Mouse (Mus musculus) thymus, postnatal 25 days (tissue): ENCODE measurements around the gene Celf3.

Source experiments
- DNase-seq: peaks from one replicate; pipeline ENCODE4 v3.0.0; 2022

Celf3 gene

DNA sequence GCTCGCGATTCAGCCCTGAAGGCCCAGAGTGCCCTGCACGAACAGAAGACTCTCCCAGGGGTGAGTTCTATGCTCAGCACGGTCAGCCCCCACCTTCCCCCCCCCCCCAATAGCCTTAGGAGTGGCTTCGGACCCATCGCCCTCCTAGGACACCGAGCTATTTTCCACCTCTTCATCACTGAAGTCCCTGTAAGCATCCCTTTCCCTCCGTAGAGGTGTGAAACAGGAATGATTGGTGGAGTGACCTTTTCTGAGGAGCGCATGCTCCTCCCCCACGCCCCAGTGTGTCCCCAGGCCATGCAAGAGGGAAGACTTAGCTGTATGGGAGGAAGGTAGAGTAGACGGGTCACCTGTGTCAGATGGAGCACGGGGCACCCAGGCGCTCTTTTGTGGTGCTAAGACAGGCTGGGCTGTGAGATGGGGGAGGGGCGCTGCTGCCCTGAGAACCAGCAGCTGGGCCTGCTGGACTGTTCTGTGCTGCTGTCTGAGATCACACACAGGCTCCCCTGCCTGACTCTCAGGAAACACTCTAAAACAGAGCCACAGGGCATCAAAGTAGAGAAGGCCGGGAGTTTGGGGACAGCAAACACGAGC, 2.3 kb downstream of the Celf3 start, which contains the start of gene Riiad1:
Gene Riiad1 (minus strand): TSS at position 51 of the 594 bp plus-strand sequence.
- no peak for DNase-seq

DNA sequence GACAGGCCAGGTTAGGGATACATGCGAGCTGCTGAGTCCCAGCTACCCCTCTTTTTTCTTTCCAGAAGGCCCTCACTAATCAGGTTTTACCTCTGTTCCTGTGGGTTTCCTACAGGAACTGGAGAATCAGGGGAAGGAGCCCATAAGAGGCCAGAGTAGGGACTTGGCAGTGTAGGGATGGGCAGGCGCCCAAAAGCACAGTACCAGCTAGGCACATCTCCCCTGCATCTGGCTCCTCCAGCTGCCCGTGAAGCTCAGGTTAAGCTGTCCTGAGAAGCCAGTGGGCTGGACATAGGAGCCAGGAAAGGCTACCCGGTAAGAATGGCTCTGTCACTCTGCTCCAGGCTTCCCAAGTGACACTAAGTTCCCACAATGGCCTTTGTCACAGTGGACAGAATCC, 3.3 kb downstream of the Celf3 start:
- DNase-seq = no peak

- DNase-seq = no peak
Measured at GRCm38 (mm10) chr3:94482764-94483385, 4.8 kb downstream of the Celf3 start.

GRCm38 (mm10) chr3:94483790-94484439, 5.8 kb downstream of the Celf3 start:
- DNase-seq = peak; percentile 9

GRCm38 (mm10) chr3:94485922-94486321, 7.8 kb downstream of the Celf3 start:
- no peak for DNase-seq

DNA sequence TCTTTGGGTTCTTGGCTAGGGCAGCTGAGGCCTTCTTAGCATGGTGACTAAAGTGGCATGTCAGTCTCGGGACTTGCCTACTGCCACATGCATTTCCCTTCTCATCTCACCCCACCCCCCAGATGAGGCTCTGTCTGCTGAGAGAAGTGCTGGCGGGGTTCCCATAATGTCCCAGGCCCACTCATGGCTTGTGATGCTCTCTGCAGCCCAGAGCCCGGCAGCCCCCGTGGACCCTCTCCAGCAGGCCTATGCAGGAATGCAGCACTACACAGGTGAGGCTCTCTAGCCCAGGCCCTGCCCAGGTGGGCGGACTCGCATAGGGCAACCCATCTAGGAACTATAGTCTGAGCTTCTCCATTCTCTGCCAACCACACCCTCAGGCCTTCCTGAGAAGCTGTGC, 9.5 kb downstream of the Celf3 start:
- DNase-seq = no peak

DNA sequence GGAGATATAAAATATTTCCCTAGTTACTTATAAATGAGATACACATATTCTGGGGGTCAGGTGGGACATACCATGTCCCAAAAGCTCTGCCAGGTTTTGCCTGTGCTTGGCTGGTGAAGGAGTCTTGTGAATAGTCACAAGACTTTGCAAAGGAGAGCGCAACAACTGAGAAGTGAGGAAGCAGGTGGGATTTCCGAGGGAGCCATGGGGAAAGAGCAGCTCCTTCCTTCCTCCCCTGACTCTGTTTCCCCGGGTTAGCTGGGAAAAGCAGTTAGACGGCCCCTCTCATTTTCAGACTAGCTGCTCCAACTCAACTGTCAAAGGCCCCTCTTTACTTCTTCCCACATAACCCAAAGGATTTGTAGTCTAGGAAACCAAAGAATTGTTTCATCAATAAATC, 19.1 kb downstream of the Celf3 start:
- DNase-seq = no peak

- DNase-seq = no peak
Measured at GRCm38 (mm10) chr3:94502243-94502642, 24.1 kb downstream of the Celf3 start.

DNA sequence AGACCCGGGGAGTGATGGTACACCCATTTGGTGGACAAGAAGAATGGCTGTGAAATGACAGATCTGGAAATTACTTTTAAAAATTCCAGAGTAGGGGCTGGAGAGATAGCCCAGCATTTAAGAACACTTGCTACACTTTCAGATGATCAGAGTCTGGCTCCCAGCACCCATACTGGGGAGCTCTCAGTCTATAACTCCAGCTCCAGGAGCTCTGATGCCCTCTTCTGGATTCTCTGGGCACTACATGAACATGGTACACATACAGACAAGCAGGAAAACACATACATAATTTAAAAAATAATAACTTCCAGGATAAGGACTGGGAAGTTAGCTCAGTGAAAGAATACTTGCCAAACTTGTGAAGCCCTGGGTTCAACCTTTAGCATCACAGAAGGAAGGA, 28.6 kb downstream of the Celf3 start:
- DNase-seq = peak; percentile 25

GRCm38 (mm10) chr3:94526731-94527130, 48.6 kb downstream of the Celf3 start:
- DNase-seq = no peak

- peak; percentile 25 for DNase-seq
Measured at GRCm38 (mm10) chr3:94533968-94534367, 55.9 kb downstream of the Celf3 start.

DNA sequence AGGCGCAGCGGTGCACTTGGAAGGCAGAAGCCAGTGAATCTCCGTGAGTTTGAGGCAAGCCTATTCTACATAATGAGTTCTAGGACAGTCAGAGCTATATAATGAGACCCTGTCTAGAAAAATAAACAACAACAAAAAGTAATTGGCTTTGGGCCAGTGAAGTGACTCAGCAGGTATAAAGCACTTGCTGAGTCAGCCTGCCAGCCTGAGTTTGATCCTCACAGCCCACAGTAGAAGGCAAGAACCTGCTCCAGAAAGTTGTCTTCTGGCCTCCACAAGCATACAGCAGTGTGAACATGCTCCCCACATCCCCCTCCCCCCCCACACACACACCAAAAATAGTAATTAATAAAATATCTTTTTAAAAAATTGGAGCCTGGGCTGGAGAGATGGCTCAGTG, 59.1 kb downstream of the Celf3 start:
- no peak for DNase-seq
